Mouse (Mus musculus): ENCODE results near the gene Podxl2.

- TF ChIP-seq CTCF (IDR thresholded peaks at IDR 0.05; ENCODE audit: borderline replicate concordance, control insufficient read depth, extremely low read depth, insufficient read depth, low read length, poor library complexity) (no peak), POLR2A (IDR thresholded peaks at IDR 0.05; ENCODE audit: control insufficient read depth, extremely low read depth, insufficient read depth, low read length, poor library complexity) (no peak)
These were observed 44.0 kb upstream of the Podxl2 start for GRCm38 (mm10) chr6:88918802-88919201.

Measured in thymus, adult 2 months (tissue).